Mouse (Mus musculus) retina, postnatal 1 day (tissue): ENCODE data around the gene Gm49388.
A peak's percentile ranks its signal among the peaks of the same experiment; 100 is the strongest.

Experiments
- DNase-seq: peaks from one replicate; pipeline ENCODE4 v3.0.0-alpha.2; 2012

Gene Gm49388

GRCm38 (mm10) chr7:127785308-127785707 is at the start of gene Gm49388:
Gene Gm49388 (plus strand): TSS chr7:127785608.
- no peak for DNase-seq

- peak; percentile 86 for DNase-seq
These were observed 40.9 kb upstream of the Gm49388 start, which contains the start of gene Fbxl19 for GRCm38 (mm10) chr7:127744366-127745045. Gene Fbxl19 (plus strand): TSS chr7:127744543.

GRCm38 (mm10) chr7:127745251-127745651 is 40.2 kb upstream of the Gm49388 start:
- peak; percentile 99 for DNase-seq

- DNase-seq = peak; percentile 100
These were observed 39.5 kb upstream of the Gm49388 start for GRCm38 (mm10) chr7:127745652-127746493.

- peak; percentile 61 for DNase-seq
These were observed 38.6 kb upstream of the Gm49388 start for GRCm38 (mm10) chr7:127746494-127747491.

- no peak for DNase-seq
These were observed 37.7 kb upstream of the Gm49388 start for GRCm38 (mm10) chr7:127747559-127748234.

- DNase-seq = no peak
These were observed 37.2 kb upstream of the Gm49388 start for GRCm38 (mm10) chr7:127748235-127748560.

GRCm38 (mm10) chr7:127750131-127751127 is 35.0 kb upstream of the Gm49388 start:
- peak; percentile 81 for DNase-seq

GRCm38 (mm10) chr7:127751619-127752018 is 33.8 kb upstream of the Gm49388 start:
- DNase-seq = no peak

- no peak for DNase-seq
These were observed 33.3 kb upstream of the Gm49388 start for GRCm38 (mm10) chr7:127752069-127752468.

- DNase-seq = no peak
These were observed 32.2 kb upstream of the Gm49388 start for GRCm38 (mm10) chr7:127753158-127753557.

- no peak for DNase-seq
These were observed 31.7 kb upstream of the Gm49388 start for GRCm38 (mm10) chr7:127753741-127754140.

- DNase-seq = no peak
These were observed 25.7 kb upstream of the Gm49388 start for GRCm38 (mm10) chr7:127759716-127760115.

- no peak for DNase-seq
These were observed 24.9 kb upstream of the Gm49388 start for GRCm38 (mm10) chr7:127760478-127760877.

GRCm38 (mm10) chr7:127761026-127761425 is 24.4 kb upstream of the Gm49388 start:
- peak; percentile 83 for DNase-seq

GRCm38 (mm10) chr7:127763642-127764041 is 21.8 kb upstream of the Gm49388 start:
- no peak for DNase-seq

- no peak for DNase-seq
These were observed 19.7 kb upstream of the Gm49388 start for GRCm38 (mm10) chr7:127765756-127766155.

GRCm38 (mm10) chr7:127766851-127767609 is 18.4 kb upstream of the Gm49388 start:
- no peak for DNase-seq

- DNase-seq = no peak
These were observed 17.6 kb upstream of the Gm49388 start for GRCm38 (mm10) chr7:127767671-127768345.
